Mouse (Mus musculus) lung, postnatal 0 days (tissue): ENCODE measurements around the gene Dcakd.

Source experiments
- CTCF ChIP-seq: IDR thresholded peaks from 2 replicates; pipeline ENCODE4 v1.5.1; 2016; ENCODE audit warnings: antibody characterized with exemption, mild to moderate bottlenecking
- EP300 ChIP-seq: IDR thresholded peaks from 2 replicates; pipeline ENCODE4 v1.6.1; 2016; ENCODE audit warnings: antibody characterized with exemption, mild to moderate bottlenecking, control low read depth

GRCm38 (mm10) chr11:103050153-103050552 is 22.0 kb upstream of the Dcakd start:
- TF ChIP-seq CTCF (no peak), EP300 (no peak)
